33 mouse cellular contexts compared by ENCODE assay signal in the genomic region with DNA sequence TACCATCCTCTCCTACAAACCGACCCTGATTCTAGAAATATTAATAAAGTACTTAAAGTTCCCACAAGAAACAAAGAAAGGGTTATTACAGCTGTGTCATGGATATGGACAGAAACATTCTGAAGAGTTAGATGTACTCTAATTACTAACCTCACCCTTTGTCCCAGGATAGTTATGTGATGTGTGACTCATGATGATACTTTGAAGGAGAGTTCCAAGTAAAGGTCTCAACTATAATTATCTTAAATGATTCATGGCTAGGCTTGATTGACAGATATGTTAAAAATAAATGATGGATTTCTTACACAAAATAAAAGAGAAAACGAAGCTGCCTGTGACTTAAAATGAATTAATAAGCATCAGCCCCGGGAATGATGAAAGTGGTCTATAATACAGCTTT.
"Had no signal": no experiment of that assay in that cellular context is flagged by ENCODE, and none has a peak within 500 bp of the region (broad histone marks: within the 10 kb centered on the region; RNA-seq: fewer than 3 reads in every experiment).

No protein-coding gene starts in this region.

- H3K4me1 ChIP-seq: limb, embryonic 10.5 days; limb, embryonic 12.5 days; limb, embryonic 13.5 days; limb, embryonic 15.5 days; liver, embryonic 12.5 days; liver, embryonic 13.5 days; liver, embryonic 15.5 days; lung, embryonic 15.5 days; megakaryocyte, embryonic 14.5 days; midbrain, embryonic 10.5 days; midbrain, embryonic 12.5 days; neural tube, embryonic 12.5 days; neural tube, embryonic 13.5 days had no signal

- H3K9me3 ChIP-seq: limb, embryonic 10.5 days; limb, embryonic 12.5 days; limb, embryonic 13.5 days; limb, embryonic 15.5 days; liver, embryonic 12.5 days; liver, embryonic 13.5 days; liver, embryonic 15.5 days; lung, embryonic 15.5 days; megakaryocyte, embryonic 14.5 days; midbrain, embryonic 10.5 days; midbrain, embryonic 12.5 days; midbrain, embryonic 13.5 days; midbrain, embryonic 15.5 days; neural tube, embryonic 12.5 days; neural tube, embryonic 13.5 days had no signal

- H3K36me3 ChIP-seq: limb, embryonic 10.5 days; limb, embryonic 12.5 days; limb, embryonic 13.5 days; limb, embryonic 15.5 days; liver, embryonic 12.5 days; liver, embryonic 13.5 days; liver, embryonic 15.5 days; lung, embryonic 15.5 days; midbrain, embryonic 10.5 days; midbrain, embryonic 12.5 days; midbrain, embryonic 13.5 days; midbrain, embryonic 15.5 days; neural tube, embryonic 12.5 days; neural tube, embryonic 13.5 days had no signal

- DNase-seq: left cerebral cortex, postnatal 4 days; liver; liver, embryonic 13.5 days; liver, postnatal 0 days; lung, adult 18-20 months; lung, adult 2 months; lung, embryonic 14.5 days; lung, postnatal 10 days; lung, postnatal 14 days; lung, postnatal 36 days; lung, postnatal 4 days; midbrain, embryonic 14.5 days had no signal

- H3K27ac ChIP-seq: limb, embryonic 10.5 days; limb, embryonic 12.5 days; limb, embryonic 13.5 days; limb, embryonic 15.5 days; liver, embryonic 12.5 days; liver, embryonic 13.5 days; liver, embryonic 14.5 days; liver, embryonic 15.5 days; lung, embryonic 15.5 days; macrophage; midbrain, embryonic 10.5 days; midbrain, embryonic 12.5 days; midbrain, embryonic 13.5 days; midbrain, embryonic 15.5 days; neural tube, embryonic 12.5 days; neural tube, embryonic 13.5 days had no signal

- ATAC-seq: liver, embryonic 12.5 days; liver, postnatal 0 days; lung, postnatal 0 days; midbrain, embryonic 13.5 days; midbrain, embryonic 15.5 days; midbrain, embryonic 16.5 days had no signal

- H3K4me2 ChIP-seq: limb, embryonic 12.5 days; limb, embryonic 13.5 days; limb, embryonic 15.5 days; liver, embryonic 11.5 days; liver, embryonic 12.5 days; liver, embryonic 13.5 days; liver, embryonic 15.5 days; lung, embryonic 14.5 days; lung, embryonic 15.5 days; midbrain, embryonic 11.5 days; midbrain, embryonic 12.5 days; midbrain, embryonic 13.5 days; midbrain, embryonic 15.5 days; neural tube, embryonic 12.5 days; neural tube, embryonic 13.5 days had no signal

- H3K27me3 ChIP-seq: limb, embryonic 12.5 days; limb, embryonic 13.5 days; limb, embryonic 15.5 days; liver, embryonic 12.5 days; liver, embryonic 13.5 days; liver, embryonic 15.5 days; lung, embryonic 15.5 days; megakaryocyte, embryonic 14.5 days; midbrain, embryonic 12.5 days; midbrain, embryonic 13.5 days; midbrain, embryonic 15.5 days; neural tube, embryonic 12.5 days; neural tube, embryonic 13.5 days had no signal

- H3K4me3 ChIP-seq: limb, embryonic 10.5 days; limb, embryonic 12.5 days; limb, embryonic 13.5 days; limb, embryonic 15.5 days; liver, embryonic 12.5 days; liver, embryonic 13.5 days; liver, embryonic 15.5 days; lung, embryonic 15.5 days; megakaryocyte, embryonic 14.5 days; midbrain, embryonic 10.5 days; midbrain, embryonic 12.5 days; midbrain, embryonic 13.5 days; midbrain, embryonic 15.5 days; myocyte; neural tube, embryonic 12.5 days; neural tube, embryonic 13.5 days had no signal

- H3K9ac ChIP-seq: limb, embryonic 12.5 days; limb, embryonic 13.5 days; limb, embryonic 15.5 days; liver, embryonic 12.5 days; liver, embryonic 13.5 days; liver, embryonic 14.5 days; liver, embryonic 15.5 days; liver, postnatal 0 days; lung, embryonic 14.5 days; lung, embryonic 15.5 days; midbrain, embryonic 12.5 days; midbrain, embryonic 13.5 days; midbrain, embryonic 15.5 days; neural tube, embryonic 12.5 days; neural tube, embryonic 13.5 days had no signal
